Mouse (Mus musculus): ENCODE measurements at regions not wholly inside any gene's neighbourhood (a gene's known extent, or its start where the extent isn't known, plus 50 kb on each side); places are given as distances from the start of the nearest gene placed in this dataset.

GRCm38 (mm10) chr13:110673536-110673935, 278.7 kb downstream of the Plk2 start:
- DNase-seq (ENCODE audit: extremely low spot score, low spot score): no peak

- no peak for DNase-seq (ENCODE audit: extremely low spot score, low spot score)
Observed at GRCm38 (mm10) chr13:110683259-110684041, 288.6 kb downstream of the Plk2 start.

- no peak for DNase-seq (ENCODE audit: extremely low spot score, low spot score)
Observed at GRCm38 (mm10) chr13:110688796-110689195, 293.9 kb downstream of the Plk2 start.

- no peak for DNase-seq (ENCODE audit: extremely low spot score, low spot score)
Observed at GRCm38 (mm10) chr13:110690501-110691255, 295.8 kb downstream of the Plk2 start.

GRCm38 (mm10) chr13:110692696-110693095, 297.9 kb downstream of the Plk2 start:
- no peak for DNase-seq (ENCODE audit: extremely low spot score, low spot score)

- DNase-seq (ENCODE audit: extremely low spot score, low spot score): no peak
Observed at GRCm38 (mm10) chr13:110694876-110695275, 300.0 kb downstream of the Plk2 start.

GRCm38 (mm10) chr13:110696549-110696948, 301.7 kb downstream of the Plk2 start:
- DNase-seq (ENCODE audit: extremely low spot score, low spot score): no peak

- DNase-seq (ENCODE audit: extremely low spot score, low spot score): no peak
Observed at GRCm38 (mm10) chr13:110704261-110704660, 309.4 kb downstream of the Plk2 start.

- DNase-seq (ENCODE audit: extremely low spot score, low spot score): no peak
Observed at GRCm38 (mm10) chr13:110710847-110711246, 316.0 kb downstream of the Plk2 start.

GRCm38 (mm10) chr13:110712527-110712926, 317.7 kb downstream of the Plk2 start:
- no peak for DNase-seq (ENCODE audit: extremely low spot score, low spot score)

GRCm38 (mm10) chr13:110722170-110722569, 327.3 kb downstream of the Plk2 start:
- no peak for DNase-seq (ENCODE audit: extremely low spot score, low spot score)

GRCm38 (mm10) chr13:110722752-110723151, 327.9 kb downstream of the Plk2 start:
- DNase-seq (ENCODE audit: extremely low spot score, low spot score): no peak

- DNase-seq (ENCODE audit: extremely low spot score, low spot score): no peak
Observed at GRCm38 (mm10) chr13:110724836-110725235, 330.0 kb downstream of the Plk2 start.

GRCm38 (mm10) chr13:110725821-110726220, 331.0 kb downstream of the Plk2 start:
- DNase-seq (ENCODE audit: extremely low spot score, low spot score): no peak

GRCm38 (mm10) chr13:110735511-110735910, 340.7 kb downstream of the Plk2 start:
- no peak for DNase-seq (ENCODE audit: extremely low spot score, low spot score)

- no peak for DNase-seq (ENCODE audit: extremely low spot score, low spot score)
Observed at GRCm38 (mm10) chr13:110741576-110742206, 346.8 kb downstream of the Plk2 start.

GRCm38 (mm10) chr13:110747223-110747868, 352.5 kb downstream of the Plk2 start:
- DNase-seq (ENCODE audit: extremely low spot score, low spot score): no peak

- DNase-seq (ENCODE audit: extremely low spot score, low spot score): no peak
Observed at GRCm38 (mm10) chr13:110752746-110753145, 357.9 kb downstream of the Plk2 start.

- no peak for DNase-seq (ENCODE audit: extremely low spot score, low spot score)
Observed at GRCm38 (mm10) chr13:110754548-110754947, 359.7 kb downstream of the Plk2 start.

GRCm38 (mm10) chr13:110756877-110757276, 362.0 kb downstream of the Plk2 start:
- no peak for DNase-seq (ENCODE audit: extremely low spot score, low spot score)

GRCm38 (mm10) chr13:110769210-110769609, 374.4 kb downstream of the Plk2 start:
- DNase-seq (ENCODE audit: extremely low spot score, low spot score): no peak

- no peak for DNase-seq (ENCODE audit: extremely low spot score, low spot score)
Observed at GRCm38 (mm10) chr13:110775251-110775650, 380.4 kb downstream of the Plk2 start.
